In the genomic region with DNA sequence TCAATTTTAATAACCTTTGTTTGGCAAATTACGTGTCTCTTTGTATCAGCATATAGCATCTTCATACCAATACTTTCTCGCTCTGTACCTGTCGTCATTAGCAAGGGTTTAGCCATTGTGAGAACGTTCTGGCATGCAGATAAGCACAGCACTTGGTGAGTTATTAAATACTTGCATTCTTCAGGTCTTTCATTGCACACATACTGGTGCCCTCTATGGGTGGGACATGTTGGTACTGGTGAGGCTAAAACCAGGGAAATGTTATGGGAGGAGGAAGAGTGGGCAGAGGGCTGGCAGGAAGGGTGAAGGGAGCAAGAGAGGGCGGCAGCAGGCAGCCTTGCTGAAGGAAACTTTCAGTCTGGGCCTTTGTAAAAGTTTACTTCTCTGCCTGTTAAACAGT, we compare ENCODE assay signal across 10 mouse cellular contexts.
DNase-seq lines count a peak whose midpoint lies in the region; ATAC-seq and TF ChIP-seq lines count a peak whose summit lies in the region.
"Had no signal": no experiment of that assay in that cellular context is flagged by ENCODE, and none has a peak within 500 bp of the region (broad histone marks: within the 10 kb centered on the region; RNA-seq: fewer than 3 reads in every experiment).

No protein-coding gene starts in this region.

- no peaks in the 10 kb centered on the region for H3K9me3 ChIP-seq in CH12.LX (replicated peaks; ENCODE audit: low read length)
- H3K9me3 ChIP-seq in hindbrain, embryonic 13.5 days = no peaks in the 10 kb centered on the region
- H3K9me3 ChIP-seq: stomach, embryonic 15.5 days had no signal

- ATAC-seq in hindbrain, embryonic 13.5 days (ENCODE audit: low FRiP score) = no peak

- peak; percentile 46 for TF ChIP-seq CTCF in left cerebral cortex, adult 2 months (IDR thresholded peaks at IDR 0.05)
- peak in 1 of 2 experiments; percentile 46; a peak in 2 of 4 replicates for TF ChIP-seq CTCF in CH12.LX (conservative IDR thresholded peaks at IDR 0.05 in 1 of 2, IDR thresholded peaks at IDR 0.05 in 1 of 2; ENCODE audit: low read depth in 2 of 2, low read length in 2 of 2)
- TF ChIP-seq CTCF in cortical plate, adult 2 months (IDR thresholded peaks at IDR 0.05; ENCODE audit: extremely low read depth, insufficient read depth, low read length) = 0 out of 2 replicates have a peak, but pooled peaks have one; percentile 23

- no peak overlapping the region for H3K4me2 ChIP-seq in CH12.LX (ENCODE audit: insufficient read depth, low read depth, poor library complexity, severe bottlenecking)
- H3K4me2 ChIP-seq in hindbrain, embryonic 13.5 days = no peak overlapping the region
- H3K4me2 ChIP-seq: stomach, embryonic 15.5 days had no signal

- H3K27me3 ChIP-seq in CH12.LX (replicated peaks) = no peaks in the 10 kb centered on the region
- H3K27me3 ChIP-seq in hindbrain, embryonic 13.5 days = no peaks in the 10 kb centered on the region
- H3K27me3 ChIP-seq: stomach, embryonic 15.5 days had no signal

- TF ChIP-seq POLR2A in CH12.LX (IDR thresholded peaks at IDR 0.05; ENCODE audit: low read depth, low read length) = no peak
- no peak for TF ChIP-seq POLR2A in cortical plate, adult 2 months (IDR thresholded peaks at IDR 0.05; ENCODE audit: extremely low read depth, insufficient read depth, low read length)

- dilution Hi-C loops in CH12.LX (cut with MboI; ENCODE audit: extremely low pct_ligation_motif_present, extremely low pct_unique_long_range_greater_than_20kb, low sequenced_read_pairs) = no loop called here

- 90% methylated on average over 5 of the region's 5 CpGs for WGBS in hindbrain, embryonic 13.5 days

- H3K9ac ChIP-seq in CH12.LX (ENCODE audit: insufficient read depth, low read depth) = no peak overlapping the region
- H3K9ac ChIP-seq in hindbrain, embryonic 13.5 days = no peak overlapping the region
- H3K9ac ChIP-seq: stomach, embryonic 15.5 days had no signal

- in situ Hi-C loops in CH12.LX (cut with MboI; ENCODE audit: low pct_ligation_motif_present, low pct_unique_long_range_greater_than_20kb, low sequenced_read_pairs) = no loop called here

- TF ChIP-seq RAD21 in CH12.LX (IDR thresholded peaks at IDR 0.05; ENCODE audit: low read depth, low read length) = peak; percentile 32

- no peaks in the 10 kb centered on the region for H3K79me2 ChIP-seq in CH12.LX (replicated peaks; ENCODE audit: control insufficient read depth, extremely low read depth, insufficient read depth, poor library complexity, severe bottlenecking)

- no peak for DNase-seq in left cerebral cortex, adult 2 months (ENCODE audit: extremely low spot score in 1 of 2, low spot score in 2 of 2)
- no peak for DNase-seq in left cerebral cortex, postnatal 4 days
- DNase-seq in CH12.LX (ENCODE audit: extremely low read depth) = no peak
- peak; percentile 72 for DNase-seq in lung, postnatal 36 days
- no peak for DNase-seq in natural killer cell, adult 2 months (ENCODE audit: low spot score in 2 of 2)
- DNase-seq: cerebellum, postnatal 10 days; liver had no signal

- intact Hi-C loops in left cerebral cortex, adult 2 months (cut with DNase I) = no loop called here
- intact Hi-C loops in left cerebral cortex, postnatal 4 days (cut with DNase I) = no loop called here

- H3K36me3 ChIP-seq in CH12.LX (replicated peaks in 1 of 2; ENCODE audit: control insufficient read depth in 1 of 2, insufficient read depth in 1 of 2, low read length in 1 of 2) = peaks cover 25 to 58% of the 10 kb centered on the region in 2 experiments
- no peaks in the 10 kb centered on the region for H3K36me3 ChIP-seq in hindbrain, embryonic 13.5 days
- H3K36me3 ChIP-seq: stomach, embryonic 15.5 days had no signal

- TF ChIP-seq EP300 in CH12.LX (IDR thresholded peaks at IDR 0.05; ENCODE audit: low read length) = no peak

- H3K27ac ChIP-seq in left cerebral cortex, adult 2 months = no peak overlapping the region
- no peak overlapping the region for H3K27ac ChIP-seq in CH12.LX (ENCODE audit: insufficient read depth, low read depth)
- no peak overlapping the region for H3K27ac ChIP-seq in cortical plate, adult 2 months (ENCODE audit: insufficient read depth, low read length)
- no peak overlapping the region for H3K27ac ChIP-seq in hindbrain, embryonic 13.5 days
- H3K27ac ChIP-seq: stomach, embryonic 15.5 days had no signal

- H3K4me3 ChIP-seq in left cerebral cortex, adult 2 months = no peak overlapping the region
- H3K4me3 ChIP-seq in CH12.LX (replicated peaks in 1 of 3; ENCODE audit: low read depth in 2 of 3, low read length in 2 of 3, poor library complexity in 1 of 3) = no peak overlapping the region
- no peak overlapping the region for H3K4me3 ChIP-seq in cortical plate, adult 2 months (ENCODE audit: insufficient read depth, low read length)
- no peak overlapping the region for H3K4me3 ChIP-seq in hindbrain, embryonic 13.5 days
- H3K4me3 ChIP-seq: stomach, embryonic 15.5 days had no signal

- H3K4me1 ChIP-seq in CH12.LX (ENCODE audit: control insufficient read depth in 1 of 2, insufficient read depth in 2 of 2) = no peaks in the 10 kb centered on the region
- no peaks in the 10 kb centered on the region for H3K4me1 ChIP-seq in cortical plate, adult 2 months (ENCODE audit: control insufficient read depth, insufficient read depth, low read length)
- no peaks in the 10 kb centered on the region for H3K4me1 ChIP-seq in hindbrain, embryonic 13.5 days (replicated peaks)
- H3K4me1 ChIP-seq: stomach, embryonic 15.5 days had no signal

TF ChIP-seq in CH12.LX, 34 proteins besides CTCF, POLR2A, EP300 and RAD21:
- peak; percentile 38 for TF ChIP-seq SMC3 (IDR thresholded peaks at IDR 0.05; ENCODE audit: low read depth, low read length)
- TF ChIP-seq ZKSCAN1 (IDR thresholded peaks at IDR 0.05; ENCODE audit: borderline replicate concordance, low read depth, low read length) = no peak
- TF ChIP-seq PAX5 (IDR thresholded peaks at IDR 0.05; ENCODE audit: low read length) = no peak
